Mouse (Mus musculus): ENCODE measurements around the gene Brk1.

Brk1 gene

GRCm38 (mm10) chr6:113632863-113633262, 28.3 kb downstream of the Brk1 start:
- H3K9me3 ChIP-seq (ENCODE audit: low read length) = no peaks in the 10 kb centered on the region
- peaks cover 46% of the 10 kb centered on the region for H3K36me3 ChIP-seq (ENCODE audit: insufficient read depth, low read length)
- H3K4me1 ChIP-seq (replicated peaks; ENCODE audit: low read depth, low read length) = peaks cover 31% of the 10 kb centered on the region
- H3K4me3 ChIP-seq (replicated peaks; ENCODE audit: low read length) = no peak overlapping the region
- TF ChIP-seq NANOG (IDR thresholded peaks at IDR 0.05; ENCODE audit: borderline replicate concordance, low read length) = no peak
- TF ChIP-seq CTCF (conservative IDR thresholded peaks at IDR 0.05; ENCODE audit: low read length) = no peak
- TF ChIP-seq POU5F1 (IDR thresholded peaks at IDR 0.05; ENCODE audit: borderline replicate concordance, low read length) = no peak
- H3K27me3 ChIP-seq (ENCODE audit: insufficient read depth, low read length) = no peaks in the 10 kb centered on the region

DNA sequence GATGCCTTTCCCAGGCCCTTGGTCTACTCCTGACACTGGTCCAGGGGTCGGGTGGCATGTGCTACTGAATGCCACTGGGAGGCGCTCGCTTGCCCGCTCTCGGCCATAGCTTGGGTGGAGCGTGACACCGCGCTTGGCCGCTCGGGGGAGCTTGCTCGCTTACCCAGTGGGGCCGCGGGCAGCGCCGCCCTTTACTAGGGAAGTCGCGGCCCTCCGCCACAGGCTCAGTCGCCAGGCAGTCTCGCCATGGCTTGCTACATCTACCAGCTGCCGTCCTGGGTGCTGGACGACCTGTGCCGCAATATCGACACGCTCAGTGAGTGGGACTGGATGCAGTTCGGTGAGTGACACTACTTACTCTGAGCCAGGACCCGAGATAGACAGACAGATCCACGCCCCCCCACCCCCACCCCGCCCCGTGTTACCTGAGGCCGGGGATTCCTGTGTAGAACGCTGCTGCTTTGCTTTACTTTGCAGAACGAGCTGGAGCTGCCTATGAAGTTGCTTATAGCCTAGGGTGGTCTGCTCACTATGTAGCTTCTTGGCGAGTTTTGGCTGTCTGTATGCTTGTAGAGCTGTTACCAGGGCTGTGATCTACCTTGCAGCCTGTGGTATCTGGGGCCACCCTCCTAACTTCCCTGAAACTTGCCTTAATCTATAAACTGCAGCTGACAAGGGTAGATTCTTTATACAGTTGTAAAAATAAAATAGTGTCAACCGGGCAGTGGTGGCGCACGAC, 33.9 kb downstream of the Brk1 start, which contains the start of gene Irak2:
TSS of gene Irak2 (plus strand) at position 166 of the 739 bp plus-strand sequence.
- peak within 1 kb of the TSS; percentile 64 for H3K4me3 ChIP-seq (replicated peaks; ENCODE audit: low read length)
- H3K9me3 ChIP-seq (ENCODE audit: low read length) = no peaks in the 10 kb centered on the region
- H3K36me3 ChIP-seq (ENCODE audit: insufficient read depth, low read length) = no peaks in the 10 kb centered on the region
- H3K4me1 ChIP-seq (replicated peaks; ENCODE audit: low read depth, low read length) = peaks cover 39% of the 10 kb centered on the region
- TF ChIP-seq POU5F1 (IDR thresholded peaks at IDR 0.05; ENCODE audit: borderline replicate concordance, low read length) (no peak), CTCF (conservative IDR thresholded peaks at IDR 0.05; ENCODE audit: low read length) (peak; percentile 62), NANOG (IDR thresholded peaks at IDR 0.05; ENCODE audit: borderline replicate concordance, low read length) (no peak)
- H3K27me3 ChIP-seq (ENCODE audit: insufficient read depth, low read length) = no peaks in the 10 kb centered on the region

GRCm38 (mm10) chr6:113639201-113639600, 34.6 kb downstream of the Brk1 start:
- no peak for TF ChIP-seq CTCF (conservative IDR thresholded peaks at IDR 0.05; ENCODE audit: low read length)
- no peak for TF ChIP-seq NANOG (IDR thresholded peaks at IDR 0.05; ENCODE audit: borderline replicate concordance, low read length)
- TF ChIP-seq POU5F1 (IDR thresholded peaks at IDR 0.05; ENCODE audit: borderline replicate concordance, low read length) = no peak
- H3K27me3 ChIP-seq (ENCODE audit: insufficient read depth, low read length) = no peaks in the 10 kb centered on the region
- no peaks in the 10 kb centered on the region for H3K9me3 ChIP-seq (ENCODE audit: low read length)
- H3K36me3 ChIP-seq (ENCODE audit: insufficient read depth, low read length) = no peaks in the 10 kb centered on the region
- H3K4me3 ChIP-seq (replicated peaks; ENCODE audit: low read length) = no peak overlapping the region
- H3K4me1 ChIP-seq (replicated peaks; ENCODE audit: low read depth, low read length) = peaks cover 36% of the 10 kb centered on the region

- Histone ChIP-seq H3K4me1 (replicated peaks; ENCODE audit: low read depth, low read length) (peaks cover 10% of the 10 kb centered on the region), H3K4me3 (replicated peaks; ENCODE audit: low read length) (no peak overlapping the region), H3K9me3 (ENCODE audit: low read length) (no peaks in the 10 kb centered on the region), H3K27me3 (ENCODE audit: insufficient read depth, low read length) (no peaks in the 10 kb centered on the region), H3K36me3 (ENCODE audit: insufficient read depth, low read length) (no peaks in the 10 kb centered on the region)
- TF ChIP-seq POU5F1 (IDR thresholded peaks at IDR 0.05; ENCODE audit: borderline replicate concordance, low read length) (no peak), NANOG (IDR thresholded peaks at IDR 0.05; ENCODE audit: borderline replicate concordance, low read length) (no peak), CTCF (conservative IDR thresholded peaks at IDR 0.05; ENCODE audit: low read length) (no peak)
Measured at GRCm38 (mm10) chr6:113642605-113643004, 38.0 kb downstream of the Brk1 start.

- H3K36me3 ChIP-seq (ENCODE audit: insufficient read depth, low read length) = no peaks in the 10 kb centered on the region
- TF ChIP-seq POU5F1 (IDR thresholded peaks at IDR 0.05; ENCODE audit: borderline replicate concordance, low read length) (no peak), CTCF (conservative IDR thresholded peaks at IDR 0.05; ENCODE audit: low read length) (no peak), NANOG (IDR thresholded peaks at IDR 0.05; ENCODE audit: borderline replicate concordance, low read length) (no peak)
- no peaks in the 10 kb centered on the region for H3K27me3 ChIP-seq (ENCODE audit: insufficient read depth, low read length)
- H3K4me1 ChIP-seq (replicated peaks; ENCODE audit: low read depth, low read length) = peaks cover 7% of the 10 kb centered on the region
- no peaks in the 10 kb centered on the region for H3K9me3 ChIP-seq (ENCODE audit: low read length)
- no peak overlapping the region for H3K4me3 ChIP-seq (replicated peaks; ENCODE audit: low read length)
Measured at GRCm38 (mm10) chr6:113643021-113643420, 38.4 kb downstream of the Brk1 start.

DNA sequence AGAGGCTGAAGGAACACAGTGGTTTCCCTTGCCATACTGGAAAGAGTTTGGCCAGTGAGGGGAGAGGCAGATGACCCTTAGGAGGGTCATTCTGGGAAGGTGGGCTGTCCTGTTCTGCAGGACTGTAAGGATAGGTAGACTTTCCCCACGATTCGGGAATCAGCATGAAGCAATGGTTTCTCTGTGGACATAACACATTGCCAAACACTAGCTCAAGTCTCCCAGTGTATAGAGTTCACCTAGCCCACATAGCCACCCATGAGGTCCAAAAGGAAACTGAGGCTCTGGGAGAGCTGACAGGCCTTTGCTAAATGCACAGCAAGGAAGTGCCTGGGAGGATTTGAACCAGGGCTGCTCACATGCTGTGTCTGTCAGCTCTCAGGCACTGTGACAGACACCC, 39.4 kb downstream of the Brk1 start:
- TF ChIP-seq CTCF (conservative IDR thresholded peaks at IDR 0.05; ENCODE audit: low read length) (no peak), POU5F1 (IDR thresholded peaks at IDR 0.05; ENCODE audit: borderline replicate concordance, low read length) (no peak), NANOG (IDR thresholded peaks at IDR 0.05; ENCODE audit: borderline replicate concordance, low read length) (no peak)
- no peaks in the 10 kb centered on the region for H3K36me3 ChIP-seq (ENCODE audit: insufficient read depth, low read length)
- H3K27me3 ChIP-seq (ENCODE audit: insufficient read depth, low read length) = no peaks in the 10 kb centered on the region
- H3K4me1 ChIP-seq (replicated peaks; ENCODE audit: low read depth, low read length) = no peaks in the 10 kb centered on the region; the same call in 1 of the 2 replicates
- H3K9me3 ChIP-seq (ENCODE audit: low read length) = no peaks in the 10 kb centered on the region
- H3K4me3 ChIP-seq (replicated peaks; ENCODE audit: low read length) = no peak overlapping the region

DNA sequence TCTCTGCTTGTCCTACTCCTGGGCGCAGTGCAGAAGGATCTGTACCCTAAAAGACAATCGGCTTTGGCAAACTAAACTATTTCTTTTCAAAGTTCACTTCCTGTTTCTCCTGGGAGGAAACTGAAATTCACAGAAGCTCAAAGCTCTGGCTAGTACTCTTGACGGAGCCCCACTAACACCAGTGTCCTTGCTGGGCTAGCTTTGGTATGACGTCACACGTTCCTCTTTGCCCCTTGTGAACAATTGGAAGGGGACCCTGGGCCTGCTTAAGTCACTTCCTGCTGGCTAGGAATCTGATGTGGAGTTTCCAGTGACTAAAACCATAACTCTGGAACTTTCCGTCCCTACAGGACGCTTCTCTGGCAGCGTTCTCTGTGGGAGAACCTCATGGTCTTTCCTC, 40.2 kb downstream of the Brk1 start:
- no peaks in the 10 kb centered on the region for H3K36me3 ChIP-seq (ENCODE audit: insufficient read depth, low read length)
- no peak overlapping the region for H3K4me3 ChIP-seq (replicated peaks; ENCODE audit: low read length)
- H3K9me3 ChIP-seq (ENCODE audit: low read length) = no peaks in the 10 kb centered on the region
- H3K4me1 ChIP-seq (replicated peaks; ENCODE audit: low read depth, low read length) = peaks cover 5% of the 10 kb centered on the region
- no peaks in the 10 kb centered on the region for H3K27me3 ChIP-seq (ENCODE audit: insufficient read depth, low read length)
- TF ChIP-seq NANOG (IDR thresholded peaks at IDR 0.05; ENCODE audit: borderline replicate concordance, low read length) (no peak), POU5F1 (IDR thresholded peaks at IDR 0.05; ENCODE audit: borderline replicate concordance, low read length) (no peak), CTCF (conservative IDR thresholded peaks at IDR 0.05; ENCODE audit: low read length) (no peak)

- Histone ChIP-seq H3K27me3 (ENCODE audit: insufficient read depth, low read length) (no peaks in the 10 kb centered on the region), H3K4me3 (replicated peaks; ENCODE audit: low read length) (no peak overlapping the region), H3K36me3 (ENCODE audit: insufficient read depth, low read length) (no peaks in the 10 kb centered on the region), H3K9me3 (ENCODE audit: low read length) (no peaks in the 10 kb centered on the region), H3K4me1 (replicated peaks; ENCODE audit: low read depth, low read length) (peaks cover 51% of the 10 kb centered on the region)
- TF ChIP-seq CTCF (conservative IDR thresholded peaks at IDR 0.05; ENCODE audit: low read length) = no peak
- TF ChIP-seq NANOG (IDR thresholded peaks at IDR 0.05; ENCODE audit: borderline replicate concordance, low read length) = no peak
- TF ChIP-seq POU5F1 (IDR thresholded peaks at IDR 0.05; ENCODE audit: borderline replicate concordance, low read length) = no peak
Measured at GRCm38 (mm10) chr6:113649346-113650196, 45.0 kb downstream of the Brk1 start.
